Mouse (Mus musculus): ENCODE data around the gene Gm6588.

DNA sequence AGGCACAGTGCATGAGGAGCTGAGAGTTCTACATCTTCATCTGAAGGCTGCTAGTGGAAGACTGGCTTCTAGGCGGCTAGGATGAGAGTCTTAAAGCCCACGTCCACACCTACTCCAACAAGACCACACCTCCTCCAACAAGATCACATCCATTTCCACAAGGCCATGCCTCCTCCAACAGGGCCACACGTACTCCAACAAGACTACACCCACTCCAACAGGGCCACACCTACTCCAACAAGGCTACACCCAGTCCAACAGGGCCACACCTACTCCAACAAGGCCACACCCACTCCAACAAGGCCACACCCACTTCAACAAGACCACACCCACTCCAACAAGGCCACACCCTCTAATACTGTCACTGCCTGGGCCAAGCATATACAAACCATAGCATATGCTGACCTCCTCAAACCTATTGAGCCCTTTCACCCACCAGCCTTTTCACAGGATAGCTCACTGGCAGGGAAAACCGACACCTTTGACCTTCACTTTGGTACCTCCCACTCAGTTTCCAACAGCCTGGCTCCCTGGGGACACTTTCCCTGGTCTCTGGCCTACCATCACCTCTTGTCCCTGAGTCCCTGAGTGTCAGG lies 19.9 kb downstream of the Gm6588 start:
- TF ChIP-seq CTCF (IDR thresholded peaks at IDR 0.05; ENCODE audit: control insufficient read depth, insufficient read depth, low read length) (no peak), POLR2A (IDR thresholded peaks at IDR 0.05; ENCODE audit: borderline replicate concordance, control insufficient read depth, low read depth, low read length) (no peak)

Measured in bone marrow, adult 2 months (tissue).